Mouse (Mus musculus) CD4-positive helper T cell, adult 2 months (primary cell): ENCODE results near the gene Nlrx1.
"Not testable (repeated sequence)": the region's sequence is repeated elsewhere in the genome, so short reads cannot be mapped to it uniquely, and the experiment has no call there.

Experiments
- DNase-seq: peaks from one replicate; pipeline ENCODE4 v3.0.0-alpha.2; 2012; ENCODE audit warnings: low read depth, missing footprints, low spot score

Gene Nlrx1

GRCm38 (mm10) chr9:44268432-44268831 is at the start of gene Nlrx1:
Gene Nlrx1, minus strand, starts transcription at chr9:44268599.
- DNase-seq: no peak

GRCm38 (mm10) chr9:44317452-44317851 is 49.1 kb upstream of the Nlrx1 start:
- no peak for DNase-seq

GRCm38 (mm10) chr9:44314910-44315309 is 46.5 kb upstream of the Nlrx1 start:
- no peak for DNase-seq

GRCm38 (mm10) chr9:44314257-44314547 is 45.8 kb upstream of the Nlrx1 start:
- DNase-seq: no peak

GRCm38 (mm10) chr9:44313476-44314256 is 45.3 kb upstream of the Nlrx1 start:
- DNase-seq: no peak

GRCm38 (mm10) chr9:44311136-44312134 is 43.0 kb upstream of the Nlrx1 start:
- DNase-seq: no peak

GRCm38 (mm10) chr9:44310750-44311135 is 42.3 kb upstream of the Nlrx1 start:
- DNase-seq: no peak

- DNase-seq: no peak
Measured at GRCm38 (mm10) chr9:44309756-44310155, 41.4 kb upstream of the Nlrx1 start.

GRCm38 (mm10) chr9:44307248-44307647 is 38.8 kb upstream of the Nlrx1 start:
- DNase-seq: no peak

GRCm38 (mm10) chr9:44306532-44306931 is 38.1 kb upstream of the Nlrx1 start:
- no peak for DNase-seq

GRCm38 (mm10) chr9:44305466-44306079 is 37.2 kb upstream of the Nlrx1 start, which contains the start of gene Hinfp:
Gene Hinfp, minus strand, starts transcription at chr9:44305671.
- peak; percentile 99 for DNase-seq

GRCm38 (mm10) chr9:44300001-44300400 is 31.6 kb upstream of the Nlrx1 start:
- not testable (repeated sequence) for DNase-seq

- DNase-seq: peak; percentile 64
Measured at GRCm38 (mm10) chr9:44292490-44292889, 24.1 kb upstream of the Nlrx1 start.

- DNase-seq: no peak
Measured at GRCm38 (mm10) chr9:44288959-44289291, 20.5 kb upstream of the Nlrx1 start.

GRCm38 (mm10) chr9:44288076-44288958 is 19.9 kb upstream of the Nlrx1 start, which contains the start of gene Abcg4:
Gene Abcg4, minus strand, starts transcription at chr9:44288615.
- no peak for DNase-seq

GRCm38 (mm10) chr9:44287401-44288075 is 19.1 kb upstream of the Nlrx1 start:
- DNase-seq: no peak

- DNase-seq: no peak
Measured at GRCm38 (mm10) chr9:44287003-44287400, 18.6 kb upstream of the Nlrx1 start.

GRCm38 (mm10) chr9:44286256-44286850 is 18.0 kb upstream of the Nlrx1 start:
- no peak for DNase-seq

GRCm38 (mm10) chr9:44283183-44283582 is 14.8 kb upstream of the Nlrx1 start:
- no peak for DNase-seq

GRCm38 (mm10) chr9:44269973-44270372 is 1.6 kb upstream of the Nlrx1 start:
- no peak for DNase-seq
